Mouse (Mus musculus) embryonic facial prominence, embryonic 12.5 days (tissue): ENCODE measurements around the gene Fam186b. TPM values are rescaled to one million over a fixed set of nuclear protein-coding genes. Genes with fewer than 3 reads are reported as not detected.
"Not testable (repeated sequence)": the region's sequence is repeated elsewhere in the genome, so short reads cannot be mapped to it uniquely, and the experiment has no call there.

Experiments used
- ATAC-seq: fragments of 200-750 bp; cut with Nextera tagmentation; 2 replicates; pipeline ENCODE4 v1.8.0; 2017; ENCODE audit not compliant: insufficient number of reproducible peaks, insufficient read depth, low FRiP score, low TSS enrichment
- H3K27ac ChIP-seq: fragments of 300-500 bp; sonication (generic); 2 replicates; pipeline ENCODE4 v1.5.1; 2016; ENCODE audit warnings: mild to moderate bottlenecking
- H3K27me3 ChIP-seq: fragments of 300-500 bp; sonication (generic); 2 replicates; pipeline ENCODE4 v1.6.1; 2016; ENCODE audit warnings: mild to moderate bottlenecking, moderate library complexity
- H3K36me3 ChIP-seq: fragments of 300-500 bp; sonication (generic); 2 replicates; pipeline ENCODE4 v1.6.1; 2016; ENCODE audit warnings: mild to moderate bottlenecking
- H3K4me1 ChIP-seq: fragments of 300-500 bp; sonication (generic); 2 replicates; pipeline ENCODE4 v1.6.1; 2016
- H3K4me2 ChIP-seq: fragments of 300-500 bp; sonication (generic); replicated peaks from 2 replicates; pipeline ENCODE4 v1.6.1; 2016; ENCODE audit warnings: mild to moderate bottlenecking, moderate library complexity
- H3K4me3 ChIP-seq: fragments of 300-500 bp; sonication (generic); 2 replicates; pipeline ENCODE4 v1.5.1; 2016; ENCODE audit warnings: mild to moderate bottlenecking
- H3K9ac ChIP-seq: fragments of 300-500 bp; sonication (generic); 2 replicates; pipeline ENCODE4 v1.6.1; 2016; ENCODE audit warnings: mild to moderate bottlenecking, moderate library complexity
- H3K9me3 ChIP-seq: fragments of 300-500 bp; sonication (generic); 2 replicates; pipeline ENCODE4 v1.6.1; 2016; ENCODE audit warnings: mild to moderate bottlenecking, moderate library complexity
- WGBS: fragments of 180-500 bp; shearing (Covaris S2); methylation state at CpG from one replicate; pipeline ENCODE4 v1.1.7; 2016; 5-methylcytosine and 5-hydroxymethylcytosine counted together
- polyA plus RNA-seq: library from polyadenylated mRNA; unstranded; fragments of >200 nt; fragmentation: Nextera tagmentation; extraction: Ambion mirVana; gene quantifications from 2 replicates; pipeline ENCODE4 v1.2.1, GENCODE M21; 2016

Gene Fam186b
- polyA plus RNA-seq, 1 experiment from 2014 or later: 0.32 TPM

DNA sequence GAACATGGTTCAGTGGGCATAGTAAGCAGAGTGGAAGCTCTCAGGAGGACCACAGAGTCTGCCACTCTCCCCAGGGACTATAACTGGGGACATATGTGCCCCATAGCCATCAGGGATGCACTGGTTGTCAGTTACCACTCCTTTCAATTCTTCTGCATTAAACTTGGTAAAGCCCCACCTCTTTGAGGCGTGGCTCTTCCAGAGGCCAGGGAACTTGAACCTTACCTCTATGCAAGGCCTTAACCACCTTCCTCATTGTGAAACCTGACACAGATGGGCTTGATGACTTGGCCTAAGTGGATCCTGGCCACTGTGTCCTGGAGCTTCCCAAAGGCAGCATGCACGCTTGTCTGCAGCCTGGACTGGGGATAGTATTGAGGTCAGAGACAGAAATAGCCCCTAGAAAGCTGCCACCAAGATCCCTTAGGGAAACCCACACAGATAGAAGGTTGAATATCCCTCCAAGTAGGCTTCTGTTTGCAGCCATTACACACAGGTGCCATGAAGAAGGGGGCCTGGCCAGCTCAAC is 41.1 kb downstream of the Fam186b start:
- no peak overlapping the region for H3K4me3 ChIP-seq
- H3K4me1 ChIP-seq: peaks cover 7% of the 10 kb centered on the region; the same call in 1 of the 2 replicates
- ATAC-seq: no peak
- no peak overlapping the region for H3K9ac ChIP-seq
- H3K9me3 ChIP-seq: no peaks in the 10 kb centered on the region
- H3K36me3 ChIP-seq: peaks cover 2% of the 10 kb centered on the region; the same call in 1 of the 2 replicates
- WGBS: 79% methylated on average over 2 of the region's 2 CpGs
- H3K27ac ChIP-seq: no peak overlapping the region
- no peaks in the 10 kb centered on the region for H3K27me3 ChIP-seq
- no peak overlapping the region for H3K4me2 ChIP-seq

DNA sequence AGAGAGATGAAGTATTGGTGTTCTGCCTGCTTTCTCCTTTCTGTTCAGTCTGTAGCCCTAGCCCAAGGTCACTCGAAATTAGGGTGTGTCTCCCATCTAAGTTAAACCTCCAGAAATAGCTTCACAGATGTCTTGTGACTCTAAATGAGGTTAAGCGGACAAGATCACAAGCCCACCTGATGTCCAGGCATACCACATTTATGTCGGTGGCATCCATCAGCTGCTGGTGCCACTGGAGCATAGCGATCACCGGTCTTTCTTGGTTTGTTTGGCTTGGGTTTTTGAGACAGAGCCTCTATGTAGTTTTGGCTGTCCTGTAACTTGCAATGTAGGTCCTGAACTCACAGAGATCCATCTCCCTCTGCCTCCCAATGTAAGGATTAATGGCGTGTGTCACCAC is 41.9 kb downstream of the Fam186b start:
- WGBS: 91% methylated on average over 6 of the region's 6 CpGs
- no peak overlapping the region for H3K4me2 ChIP-seq

DNA sequence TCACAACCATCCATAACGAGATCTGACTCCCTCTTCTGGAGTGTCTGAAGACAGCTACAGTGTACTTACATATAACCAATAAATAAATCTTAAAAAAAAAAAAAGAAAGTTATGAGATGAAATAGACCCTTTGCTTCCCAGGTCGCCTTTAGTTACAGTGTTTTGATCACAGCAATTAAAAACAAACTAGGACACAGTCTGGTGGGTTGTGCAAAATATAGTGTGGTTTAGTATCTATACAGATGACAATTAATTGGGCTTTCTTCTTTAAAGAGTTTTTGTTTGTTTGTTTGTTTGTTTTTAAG is 42.6 kb downstream of the Fam186b start:
- peaks cover 15% of the 10 kb centered on the region for H3K36me3 ChIP-seq
- H3K4me1 ChIP-seq, H3K9me3 ChIP-seq, ATAC-seq, H3K9ac ChIP-seq, H3K4me3 ChIP-seq, H3K27ac ChIP-seq, H3K27me3 ChIP-seq: not testable (repeated sequence)
- peak overlapping the region; percentile 68 for H3K4me2 ChIP-seq
- 51% methylated on average over 2 of the region's 2 CpGs for WGBS

More for the DNA sequence above, 41.9 kb downstream of the Fam186b start:
- H3K27me3 ChIP-seq: no peaks in the 10 kb centered on the region
- no peaks in the 10 kb centered on the region for H3K9me3 ChIP-seq
- ATAC-seq: no peak
- H3K4me1 ChIP-seq: peaks cover 7% of the 10 kb centered on the region; the same call in 1 of the 2 replicates
- H3K9ac ChIP-seq: no peak overlapping the region
- H3K4me3 ChIP-seq: no peak overlapping the region
- no peak overlapping the region for H3K27ac ChIP-seq
- H3K36me3 ChIP-seq: peaks cover 9% of the 10 kb centered on the region

DNA sequence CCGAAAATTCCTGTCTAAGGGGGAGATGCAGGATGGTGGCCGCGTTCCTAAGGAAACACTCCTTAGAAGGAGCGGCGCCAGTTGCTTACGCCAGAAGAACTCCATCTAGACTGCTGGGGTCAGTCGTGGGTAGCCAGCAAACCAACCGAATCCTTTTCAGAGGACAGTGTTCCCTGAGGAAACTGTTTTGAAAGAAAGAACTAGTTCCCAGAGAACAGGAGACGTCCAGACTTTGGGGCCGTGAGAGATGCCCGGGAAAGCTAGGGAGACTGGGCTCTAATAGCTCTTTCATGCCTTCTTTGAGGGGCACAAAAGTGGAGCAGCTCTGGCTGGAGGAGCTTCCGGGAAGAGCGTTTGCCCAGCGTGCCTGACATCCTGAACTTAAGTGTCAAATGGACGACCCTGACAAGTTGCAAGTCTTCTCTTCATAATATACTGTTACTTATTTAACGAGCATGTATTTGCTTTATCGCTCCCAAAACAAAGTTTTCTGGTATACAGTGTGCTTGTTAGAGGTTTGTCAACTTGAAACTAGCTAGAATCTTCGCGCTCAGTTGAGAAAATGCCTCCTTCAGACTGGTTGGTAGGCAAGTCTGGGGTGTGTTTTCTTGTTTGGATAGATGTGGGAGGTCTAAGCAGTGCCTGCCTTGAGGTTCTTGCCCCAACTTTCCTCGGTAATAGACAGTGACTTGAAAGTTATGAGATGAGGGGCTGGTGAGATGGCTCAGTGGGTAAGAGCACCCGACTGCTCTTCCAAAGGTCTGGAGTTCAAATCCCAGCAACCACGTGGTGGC is 43.1 kb downstream of the Fam186b start:
- 0 out of 2 replicates have a peak, but pooled peaks have one; percentile 6 for ATAC-seq
- Histone ChIP-seq H3K9ac (peak overlapping the region; percentile 53), H3K9me3 (no peaks in the 10 kb centered on the region), H3K27ac (peak overlapping the region; percentile 93), H3K4me2 (peak overlapping the region; percentile 68), H3K36me3 (peaks cover 21% of the 10 kb centered on the region), H3K4me3 (peak overlapping the region; percentile 65), H3K4me1 (peaks cover 7% of the 10 kb centered on the region; the same call in 1 of the 2 replicates), H3K27me3 (no peaks in the 10 kb centered on the region)
- 4% methylated on average over 22 of the region's 22 CpGs for whole genome bisulfite sequencing

DNA sequence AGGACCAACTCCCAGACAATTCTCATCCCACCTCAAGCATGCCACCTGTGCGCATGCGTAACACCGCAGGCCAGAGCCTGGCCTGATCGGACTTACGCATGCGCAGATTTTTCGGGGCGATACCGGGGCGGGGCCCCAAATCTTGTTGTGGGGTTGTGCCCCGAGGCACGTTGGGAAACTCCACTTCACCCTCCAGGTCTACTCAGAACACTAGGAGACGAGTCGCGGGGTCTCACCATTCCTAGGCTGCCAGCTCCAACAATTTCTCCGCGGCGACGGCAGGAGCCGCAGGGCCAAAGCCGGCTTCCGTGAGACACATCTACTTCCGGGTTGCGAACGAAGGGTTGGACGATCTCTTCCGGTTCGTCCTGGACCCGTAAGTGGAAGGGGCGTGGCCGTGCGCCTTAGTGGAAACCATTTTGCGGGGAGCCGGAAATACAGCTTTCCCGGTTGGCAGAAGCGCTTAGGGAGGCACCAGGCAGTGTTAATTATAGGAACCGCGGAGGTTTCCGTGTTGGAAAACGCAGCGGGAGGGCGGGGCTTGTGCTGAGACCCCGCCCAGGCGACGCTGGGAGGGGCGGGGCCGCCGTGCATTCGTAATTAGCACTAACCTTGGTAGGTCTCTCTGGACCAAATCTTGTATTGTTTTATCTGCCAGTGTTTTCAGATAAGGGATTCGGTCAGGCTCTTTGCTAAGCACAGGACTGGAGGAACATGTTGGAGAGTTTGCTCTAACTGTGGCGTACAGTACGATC is 43.9 kb downstream of the Fam186b start, which contains the start of gene Mcrs1:
Gene Mcrs1, minus strand, starts transcription at position 336 of the 755 bp plus-strand sequence.
- peak; percentile 89 for ATAC-seq
- under 1% methylated on average over 52 of the region's 52 CpGs for WGBS

DNA sequence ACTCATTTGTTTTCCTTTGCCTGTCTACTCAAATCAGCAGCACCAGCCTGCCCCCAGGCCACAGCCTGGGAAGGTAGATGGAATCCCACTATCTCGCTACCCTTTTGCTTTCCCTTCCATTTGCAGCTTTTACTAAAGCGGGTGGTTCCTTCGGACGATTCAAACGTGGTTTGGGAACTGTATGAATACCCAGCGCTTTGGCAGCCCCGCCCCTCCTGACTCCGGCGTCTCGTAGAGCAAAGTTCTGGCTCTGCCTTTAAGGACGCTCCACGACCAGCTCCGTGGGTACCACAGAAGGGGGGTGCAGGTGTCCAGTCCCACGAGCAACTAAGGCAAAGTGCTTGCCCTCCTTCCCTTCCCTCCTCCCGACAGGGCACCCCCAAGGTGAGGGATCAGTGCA is 44.6 kb downstream of the Fam186b start:
- H3K27ac ChIP-seq: peak overlapping the region; percentile 54; the same call in 1 of the 2 replicates

More for the DNA sequence above, 43.9 kb downstream of the Fam186b start, which contains the start of gene Mcrs1:
- Histone ChIP-seq H3K4me1 (0 out of 2 replicates have a peak, but pooled peaks cover 4% of the 10 kb centered on the region), H3K27me3 (no peaks in the 10 kb centered on the region), H3K36me3 (peaks cover 28% of the 10 kb centered on the region), H3K9me3 (no peaks in the 10 kb centered on the region), H3K9ac (peak within 1 kb of the TSS; percentile 66), H3K27ac (peak within 1 kb of the TSS; percentile 93), H3K4me3 (peak within 1 kb of the TSS; percentile 65), H3K4me2 (peak within 1 kb of the TSS; percentile 68)

DNA sequence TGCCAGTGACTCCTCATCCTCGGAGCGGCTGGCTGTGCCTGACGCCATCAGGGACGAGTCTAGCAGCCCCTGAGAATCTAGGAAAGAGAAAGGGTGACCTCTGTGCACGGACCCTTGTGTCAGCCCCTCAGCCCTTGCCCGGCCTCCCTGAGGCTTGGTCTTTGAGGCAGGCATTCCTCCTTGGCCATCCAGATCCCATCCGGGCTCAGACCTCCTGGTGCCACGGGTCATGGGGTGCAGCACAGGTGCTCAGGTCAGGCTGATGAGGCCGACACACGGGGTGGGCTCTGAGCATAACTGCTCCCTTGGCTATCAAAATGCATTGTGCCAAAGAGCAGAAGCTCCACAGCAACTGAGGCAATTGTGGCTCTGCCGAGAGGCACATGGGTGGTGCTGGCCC is 45.8 kb downstream of the Fam186b start:
- Histone ChIP-seq H3K4me2 (no peak overlapping the region), H3K4me3 (no peak overlapping the region), H3K36me3 (peaks cover 44% of the 10 kb centered on the region), H3K27me3 (no peaks in the 10 kb centered on the region), H3K9me3 (no peaks in the 10 kb centered on the region), H3K27ac (no peak overlapping the region), H3K9ac (no peak overlapping the region), H3K4me1 (0 out of 2 replicates have a peak, but pooled peaks cover 4% of the 10 kb centered on the region)
- 92% methylated on average over 11 of the region's 11 CpGs for WGBS
- no peak for ATAC-seq

More for the DNA sequence above, 44.6 kb downstream of the Fam186b start:
- Histone ChIP-seq H3K9ac (peak overlapping the region; percentile 53), H3K36me3 (peaks cover 35% of the 10 kb centered on the region), H3K4me3 (peak overlapping the region; percentile 65), H3K4me2 (peak overlapping the region; percentile 63)
- WGBS: under 1% methylated on average over 14 of the region's 15 CpGs
- not testable (repeated sequence) for H3K9me3 ChIP-seq, ATAC-seq, H3K27me3 ChIP-seq, H3K4me1 ChIP-seq

DNA sequence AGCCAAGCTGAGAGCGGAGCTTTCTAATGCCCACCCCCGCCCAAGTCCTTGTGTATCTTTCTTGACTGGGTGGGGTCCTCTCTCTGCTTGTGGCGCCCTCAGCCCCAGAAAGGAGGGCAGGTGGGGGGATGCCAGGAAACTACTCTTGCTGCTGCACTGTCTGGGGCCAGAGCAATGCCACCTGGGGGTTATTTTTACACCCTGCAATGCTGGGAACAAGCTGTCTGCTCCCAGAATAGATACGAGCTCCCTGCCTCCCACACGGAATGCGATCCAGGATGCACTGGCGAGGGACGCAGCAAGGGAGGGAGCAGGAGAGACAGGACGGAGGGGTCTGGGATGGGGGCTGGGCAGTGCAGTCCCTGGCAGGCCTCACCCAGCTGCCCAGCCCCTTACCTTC is 46.7 kb downstream of the Fam186b start:
- no peak overlapping the region for H3K4me3 ChIP-seq
- H3K4me1 ChIP-seq: 0 out of 2 replicates have a peak, but pooled peaks cover 4% of the 10 kb centered on the region
- peaks cover 54% of the 10 kb centered on the region for H3K36me3 ChIP-seq
- 82% methylated on average over 9 of the region's 9 CpGs for WGBS
- H3K9ac ChIP-seq: no peak overlapping the region
- no peak overlapping the region for H3K27ac ChIP-seq
- no peaks in the 10 kb centered on the region for H3K9me3 ChIP-seq
- H3K4me2 ChIP-seq: no peak overlapping the region
- ATAC-seq: no peak
- H3K27me3 ChIP-seq: no peaks in the 10 kb centered on the region

DNA sequence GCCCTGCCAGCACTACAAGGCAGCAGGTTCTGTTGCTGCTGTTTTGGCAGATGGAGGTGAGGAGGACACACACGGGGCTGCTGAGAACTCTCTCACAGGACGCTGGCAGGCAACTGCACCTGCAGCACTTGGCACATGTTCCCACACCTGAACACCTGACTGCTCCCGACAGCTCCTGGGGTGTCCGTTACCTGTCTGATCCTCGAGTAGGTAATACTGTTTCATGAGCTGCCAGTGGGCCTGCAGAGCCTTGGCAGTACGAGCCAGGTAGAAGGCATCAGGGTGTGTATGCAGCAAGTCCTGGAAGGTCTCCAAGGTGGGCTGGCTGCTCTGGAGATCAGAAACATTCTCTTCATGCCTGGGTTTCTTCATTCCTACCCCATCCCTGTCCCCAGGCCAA is 49.0 kb downstream of the Fam186b start:
- not testable (repeated sequence) for H3K27me3 ChIP-seq, H3K9me3 ChIP-seq, H3K4me2 ChIP-seq, H3K4me1 ChIP-seq, H3K27ac ChIP-seq, H3K4me3 ChIP-seq, H3K9ac ChIP-seq, ATAC-seq
- WGBS: 86% methylated on average over 6 of the region's 6 CpGs
- H3K36me3 ChIP-seq: peaks cover 72% of the 10 kb centered on the region

DNA sequence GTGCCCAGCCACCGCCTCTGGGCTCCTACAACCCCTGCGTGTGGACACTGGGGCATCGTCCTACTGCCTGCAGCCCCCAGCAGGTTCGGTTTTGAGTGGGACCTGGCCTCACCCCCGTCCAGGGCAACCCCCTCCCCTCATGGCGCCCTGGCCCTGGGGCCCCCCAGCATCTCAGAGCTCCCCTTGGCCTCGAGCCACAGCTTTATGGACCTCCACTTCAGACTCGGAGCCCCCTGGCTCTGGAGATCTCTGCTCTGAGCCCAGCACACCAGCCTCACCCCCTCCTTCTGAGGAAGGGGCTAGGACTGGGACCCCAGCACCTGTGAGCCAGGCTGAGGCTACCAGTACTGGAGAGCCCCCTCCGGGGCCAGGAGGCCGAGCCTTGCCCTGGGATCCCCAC is 53.6 kb downstream of the Fam186b start:
- no peak; the same call in 1 of the 2 replicates for ATAC-seq
- Histone ChIP-seq H3K4me2 (no peak overlapping the region), H3K36me3 (peaks cover 56% of the 10 kb centered on the region), H3K9me3 (no peaks in the 10 kb centered on the region), H3K27me3 (no peaks in the 10 kb centered on the region), H3K27ac (no peak overlapping the region), H3K9ac (no peak overlapping the region), H3K4me3 (no peak overlapping the region), H3K4me1 (peaks cover 5% of the 10 kb centered on the region; the same call in 1 of the 2 replicates)
- 91% methylated on average over 10 of the region's 10 CpGs for WGBS

DNA sequence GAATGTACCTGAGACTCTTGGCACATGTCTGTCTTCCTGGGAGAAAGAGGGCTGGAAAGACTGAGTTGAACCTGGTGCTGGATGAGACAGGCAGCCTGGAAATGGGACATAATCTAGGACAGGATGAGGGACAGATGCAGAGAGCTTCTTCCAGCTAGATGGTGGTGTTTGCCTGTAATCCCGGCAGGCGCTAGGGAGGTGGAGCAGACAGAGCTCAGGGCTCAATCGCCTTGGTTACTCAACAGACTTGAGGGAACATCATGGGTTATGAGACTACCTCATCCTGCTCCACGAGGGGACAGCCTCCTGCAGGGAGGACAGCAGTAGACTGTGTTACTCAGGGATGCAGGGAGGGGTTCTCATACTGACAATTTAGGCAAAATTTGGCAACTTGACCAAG is 54.4 kb downstream of the Fam186b start:
- H3K27me3 ChIP-seq: no peaks in the 10 kb centered on the region
- no peak overlapping the region for H3K4me2 ChIP-seq
- 76% methylated on average over 4 of the region's 4 CpGs for WGBS
- H3K36me3 ChIP-seq: peaks cover 48% of the 10 kb centered on the region
- no peak overlapping the region for H3K27ac ChIP-seq
- H3K4me3 ChIP-seq: no peak overlapping the region
- H3K9ac ChIP-seq: no peak overlapping the region
- peaks cover 5% of the 10 kb centered on the region; the same call in 1 of the 2 replicates for H3K4me1 ChIP-seq
- ATAC-seq: no peak
- H3K9me3 ChIP-seq: no peaks in the 10 kb centered on the region
